In genomic region chr10:19192221-19192620, GRCm38 (mm10) we compare ENCODE assay signal across 15 mouse cellular contexts.
DNase-seq lines count a peak whose midpoint lies in the region; ATAC-seq lines count a peak whose summit lies in the region.
"Had no signal": no experiment of that assay in that cellular context is flagged by ENCODE, and none has a peak within 500 bp of the region (broad histone marks: within the 10 kb centered on the region; RNA-seq: fewer than 3 reads in every experiment).

No protein-coding gene starts in this region.

- peaks cover 8% of the 10 kb centered on the region for H3K27me3 ChIP-seq in embryonic facial prominence, embryonic 14.5 days (replicated peaks; ENCODE audit: control insufficient read depth, insufficient read depth, low read length)
- peaks cover 18% of the 10 kb centered on the region for H3K27me3 ChIP-seq in embryonic facial prominence, embryonic 10.5 days (replicated peaks; ENCODE audit: low read depth, poor library complexity, severe bottlenecking)

- H3K9ac ChIP-seq in embryonic facial prominence, embryonic 14.5 days (ENCODE audit: low read depth, low read length), result no peak overlapping the region
- H3K9ac ChIP-seq: hindbrain, embryonic 14.5 days; midbrain, embryonic 12.5 days had no signal

- H3K27ac ChIP-seq in embryonic facial prominence, embryonic 14.5 days (replicated peaks; ENCODE audit: low read depth, low read length), result no peak overlapping the region
- H3K27ac ChIP-seq in embryonic facial prominence, embryonic 10.5 days (replicated peaks), result no peak overlapping the region
- H3K27ac ChIP-seq: hindbrain, embryonic 14.5 days; midbrain, embryonic 12.5 days had no signal

- peak; percentile 79 for DNase-seq in embryonic facial prominence, embryonic 14.5 days (ENCODE audit: low spot score)
- DNase-seq in embryonic facial prominence, embryonic 10.5 days (ENCODE audit: low spot score), result no peak
- DNase-seq in urinary bladder, postnatal 14 days (ENCODE audit: low spot score), result peak; percentile 12
- no peak for DNase-seq in urinary bladder, adult 18-20 months (ENCODE audit: low spot score in 2 of 2)
- peak; percentile 78 for DNase-seq in naive thymus-derived CD4-positive, alpha-beta T cell, adult 2 months (ENCODE audit: low read depth)
- DNase-seq in cerebellum, adult 9-11 months, result no peak
- DNase-seq in right cerebral cortex, postnatal 36 days (ENCODE audit: low spot score in 2 of 2), result no peak
- no peak for DNase-seq in embryo, embryonic 10.5 days (ENCODE audit: low spot score)
- DNase-seq: adrenal gland, postnatal 14 days; gastrocnemius, postnatal 14 days; kidney, postnatal 10 days; layer of hippocampus, postnatal 36 days; retina, postnatal 1 day had no signal

- no peak overlapping the region for H3K4me2 ChIP-seq in embryonic facial prominence, embryonic 14.5 days (ENCODE audit: low read depth, low read length)
- H3K4me2 ChIP-seq: hindbrain, embryonic 14.5 days; midbrain, embryonic 12.5 days had no signal

- ATAC-seq in embryonic facial prominence, embryonic 14.5 days (ENCODE audit: low read depth), result peak; percentile 48; the same call in 1 of the 2 replicates

- 0% methylated on average over 1 of the region's 1 CpGs for WGBS in embryonic facial prominence, embryonic 14.5 days
- 11% methylated on average over 1 of the region's 1 CpGs for WGBS in embryonic facial prominence, embryonic 10.5 days

- H3K36me3 ChIP-seq in embryonic facial prominence, embryonic 14.5 days (ENCODE audit: control insufficient read depth, insufficient read depth, low read length), result no peaks in the 10 kb centered on the region
- no peaks in the 10 kb centered on the region for H3K36me3 ChIP-seq in embryonic facial prominence, embryonic 10.5 days (replicated peaks)
- H3K36me3 ChIP-seq: midbrain, embryonic 12.5 days had no signal

- peaks cover 14% of the 10 kb centered on the region; the same call in 1 of the 2 replicates for H3K4me1 ChIP-seq in embryonic facial prominence, embryonic 14.5 days (ENCODE audit: control insufficient read depth, insufficient read depth, low read length)
- peaks cover 14% of the 10 kb centered on the region for H3K4me1 ChIP-seq in embryonic facial prominence, embryonic 10.5 days

- H3K9me3 ChIP-seq in embryonic facial prominence, embryonic 14.5 days (ENCODE audit: control insufficient read depth, low read length), result no peaks in the 10 kb centered on the region
- no peaks in the 10 kb centered on the region for H3K9me3 ChIP-seq in embryonic facial prominence, embryonic 10.5 days
- H3K9me3 ChIP-seq: midbrain, embryonic 12.5 days had no signal

- no peak overlapping the region for H3K4me3 ChIP-seq in embryonic facial prominence, embryonic 14.5 days (ENCODE audit: low read depth, low read length)
- H3K4me3 ChIP-seq in embryonic facial prominence, embryonic 10.5 days, result no peak overlapping the region
- H3K4me3 ChIP-seq: midbrain, embryonic 12.5 days had no signal

Comparison
In these comparisons a context has a peak if more than half of its experiments do, and no peak if none do; other contexts are left out.
1. DNase-seq: peak in embryonic facial prominence, embryonic 14.5 days (single experiment), urinary bladder, postnatal 14 days (single experiment) and naive thymus-derived CD4-positive, alpha-beta T cell, adult 2 months (single experiment); none in embryonic facial prominence, embryonic 10.5 days (single experiment), urinary bladder, adult 18-20 months (0 of 2), cerebellum, adult 9-11 months (single experiment), right cerebral cortex, postnatal 36 days (0 of 2) and embryo, embryonic 10.5 days (single experiment).